Comparison of ENCODE assay signal across 10 mouse cellular contexts in the genomic region with DNA sequence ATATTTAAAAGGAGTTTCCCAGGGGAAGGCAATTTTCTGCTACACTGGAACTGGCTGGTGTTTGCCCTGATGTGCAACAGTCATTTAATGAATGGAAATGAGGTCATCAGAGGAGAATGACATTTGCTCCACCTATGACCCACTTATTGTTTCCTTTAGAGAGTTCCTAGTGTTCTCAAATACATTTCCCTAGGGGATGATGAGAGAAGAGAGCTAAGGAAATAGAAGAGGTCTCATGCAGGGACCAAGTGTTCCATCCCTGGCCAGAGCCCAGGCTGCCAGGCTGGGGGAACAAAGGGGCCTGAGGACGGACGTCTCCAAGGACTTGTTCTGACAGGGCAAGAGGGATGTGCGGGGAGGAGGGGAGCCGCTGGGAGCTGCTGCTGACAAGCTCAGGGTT.
DNase-seq lines count a peak whose midpoint lies in the region; ATAC-seq and TF ChIP-seq lines count a peak whose summit lies in the region.
"Had no signal": no experiment of that assay in that cellular context is flagged by ENCODE, and none has a peak within 500 bp of the region (broad histone marks: within the 10 kb centered on the region; RNA-seq: fewer than 3 reads in every experiment).

No protein-coding gene starts in this region.

- H3K4me1 ChIP-seq in forebrain, embryonic 13.5 days = peaks cover 16% of the 10 kb centered on the region; the same call in 1 of the 2 replicates
- peaks cover 9% of the 10 kb centered on the region; the same call in 1 of the 2 replicates for H3K4me1 ChIP-seq in forebrain, embryonic 16.5 days (replicated peaks; ENCODE audit: control insufficient read depth, insufficient read depth, low read length)
- H3K4me1 ChIP-seq in heart, adult 2 months (ENCODE audit: control insufficient read depth, insufficient read depth, low read length) = peaks cover 8% of the 10 kb centered on the region
- peaks cover 19% of the 10 kb centered on the region for H3K4me1 ChIP-seq in midbrain, embryonic 13.5 days (replicated peaks)

- ATAC-seq in forebrain, embryonic 13.5 days = peak; percentile 26; the same call in 1 of the 2 replicates
- ATAC-seq in forebrain, embryonic 16.5 days = no peak
- ATAC-seq in midbrain, embryonic 13.5 days = peak; percentile 55; the same call in 1 of the 2 replicates
- no peak for ATAC-seq in megakaryocyte-erythroid progenitor cell, adult 5-6 weeks (replicated peaks; ENCODE audit: low FRiP score, low TSS enrichment, poor library complexity, severe bottlenecking)
- ATAC-seq: forebrain, embryonic 14.5 days had no signal

- no peaks in the 10 kb centered on the region for H3K79me2 ChIP-seq in heart, adult 2 months (replicated peaks; ENCODE audit: control insufficient read depth, insufficient read depth, low read length)

- no peak overlapping the region for H3K9ac ChIP-seq in forebrain, embryonic 13.5 days
- H3K9ac ChIP-seq in forebrain, embryonic 16.5 days (replicated peaks; ENCODE audit: low read depth, low read length) = no peak overlapping the region
- no peak overlapping the region for H3K9ac ChIP-seq in heart, adult 2 months (ENCODE audit: low read depth, low read length)
- H3K9ac ChIP-seq in midbrain, embryonic 13.5 days (replicated peaks) = no peak overlapping the region
- H3K9ac ChIP-seq: liver, embryonic 14.5 days had no signal

- H3K27ac ChIP-seq in forebrain, embryonic 13.5 days = no peak overlapping the region
- no peak overlapping the region for H3K27ac ChIP-seq in forebrain, embryonic 16.5 days (ENCODE audit: low read length)
- H3K27ac ChIP-seq in heart, adult 2 months = peak overlapping the region; percentile 41; the same call in 1 of the 2 replicates
- H3K27ac ChIP-seq in midbrain, embryonic 13.5 days = no peak overlapping the region
- H3K27ac ChIP-seq: liver, embryonic 14.5 days had no signal

- intact Hi-C loops in heart, adult 2 months (cut with DNase I) = no loop called here

- 0 out of 2 replicates have a peak, but pooled peaks have one; percentile 14 for TF ChIP-seq EP300 in heart, adult 2 months (IDR thresholded peaks at IDR 0.05; ENCODE audit: insufficient read depth, low read depth, low read length)

- TF ChIP-seq POLR2A in heart, adult 2 months (IDR thresholded peaks at IDR 0.05; ENCODE audit: insufficient read depth, low read depth, low read length) = no peak

- 10% methylated on average over 4 of the region's 4 CpGs for WGBS in forebrain, embryonic 13.5 days
- 13% methylated on average over 4 of the region's 4 CpGs for WGBS in forebrain, embryonic 16.5 days
- WGBS in heart, adult 2 months = 46% methylated on average over 4 of the region's 4 CpGs
- WGBS in midbrain, embryonic 13.5 days = 3% methylated on average over 4 of the region's 4 CpGs

- no peaks in the 10 kb centered on the region for H3K27me3 ChIP-seq in forebrain, embryonic 13.5 days
- H3K27me3 ChIP-seq in forebrain, embryonic 16.5 days (replicated peaks; ENCODE audit: control insufficient read depth, insufficient read depth, low read length) = no peaks in the 10 kb centered on the region
- no peaks in the 10 kb centered on the region for H3K27me3 ChIP-seq in heart, adult 2 months (ENCODE audit: control insufficient read depth, insufficient read depth, low read length)
- no peaks in the 10 kb centered on the region for H3K27me3 ChIP-seq in midbrain, embryonic 13.5 days

- H3K4me2 ChIP-seq in forebrain, embryonic 13.5 days = no peak overlapping the region
- no peak overlapping the region for H3K4me2 ChIP-seq in forebrain, embryonic 16.5 days (ENCODE audit: low read length)
- no peak overlapping the region for H3K4me2 ChIP-seq in midbrain, embryonic 13.5 days (replicated peaks)

- no peaks in the 10 kb centered on the region for H3K36me3 ChIP-seq in forebrain, embryonic 13.5 days (ENCODE audit: poor library complexity, severe bottlenecking)
- no peaks in the 10 kb centered on the region for H3K36me3 ChIP-seq in forebrain, embryonic 16.5 days (ENCODE audit: control insufficient read depth, insufficient read depth)
- no peaks in the 10 kb centered on the region for H3K36me3 ChIP-seq in heart, adult 2 months (ENCODE audit: control insufficient read depth, insufficient read depth, low read length)
- H3K36me3 ChIP-seq in midbrain, embryonic 13.5 days = no peaks in the 10 kb centered on the region

- no peak for TF ChIP-seq CTCF in heart, adult 2 months (IDR thresholded peaks at IDR 0.05)

- DNase-seq in Muller cell, postnatal 12 days (ENCODE audit: inconsistent ontology term) = peak; percentile 42
- DNase-seq in heart, adult 2 months = peak; percentile 65 to 69
- DNase-seq in frontal cortex, postnatal 36 days (ENCODE audit: low spot score in 2 of 2) = no peak
- DNase-seq in thymus, postnatal 14 days = no peak

- no peaks in the 10 kb centered on the region for H3K9me3 ChIP-seq in forebrain, embryonic 13.5 days (replicated peaks)
- H3K9me3 ChIP-seq in forebrain, embryonic 16.5 days (ENCODE audit: control insufficient read depth, low read length) = no peaks in the 10 kb centered on the region
- no peaks in the 10 kb centered on the region for H3K9me3 ChIP-seq in midbrain, embryonic 13.5 days

- no peak overlapping the region for H3K4me3 ChIP-seq in forebrain, embryonic 13.5 days
- no peak overlapping the region for H3K4me3 ChIP-seq in forebrain, embryonic 16.5 days (replicated peaks; ENCODE audit: low read length)
- no peak overlapping the region for H3K4me3 ChIP-seq in heart, adult 2 months
- no peak overlapping the region for H3K4me3 ChIP-seq in midbrain, embryonic 13.5 days (replicated peaks)

Comparison
In these comparisons a context has a peak if more than half of its experiments do, and no peak if none do; other contexts are left out.
1. ATAC-seq: peak in forebrain, embryonic 13.5 days (single experiment) and midbrain, embryonic 13.5 days (single experiment); none in forebrain, embryonic 16.5 days (single experiment) and megakaryocyte-erythroid progenitor cell, adult 5-6 weeks (single experiment).
2. DNase-seq: peak in Muller cell, postnatal 12 days (single experiment) and heart, adult 2 months (2 of 2); none in frontal cortex, postnatal 36 days (0 of 2) and thymus, postnatal 14 days (single experiment).